Comparison of ENCODE assay signal across 8 mouse cellular contexts in genomic region chr7:121864858-121865585, GRCm38 (mm10). TPM values are rescaled to one million over a fixed set of nuclear protein-coding genes. Genes with fewer than 3 reads are reported as not detected.
A peak's percentile ranks its signal among the peaks of the same experiment; 100 is the strongest.
DNase-seq lines count a peak whose midpoint lies in the region; ATAC-seq lines count a peak whose summit lies in the region.
"Had no signal": no experiment of that assay in that cellular context is flagged by ENCODE, and none has a peak within 500 bp of the region (broad histone marks: within the 10 kb centered on the region; RNA-seq: fewer than 3 reads in every experiment).

Gene Scnn1b (plus strand): TSS chr7:121865038.

- no peak within 1 kb of the TSS for H3K27ac ChIP-seq in embryonic facial prominence, embryonic 15.5 days (replicated peaks)
- peak within 1 kb of the TSS; percentile 30; the same call in 1 of the 2 replicates for H3K27ac ChIP-seq in kidney, embryonic 16.5 days (ENCODE audit: low read length)
- no peak within 1 kb of the TSS for H3K27ac ChIP-seq in midbrain, embryonic 12.5 days (replicated peaks)

- no peaks in the 10 kb centered on the region for H3K9me3 ChIP-seq in embryonic facial prominence, embryonic 15.5 days (replicated peaks)
- no peaks in the 10 kb centered on the region for H3K9me3 ChIP-seq in kidney, embryonic 16.5 days (ENCODE audit: low read length)
- no peaks in the 10 kb centered on the region for H3K9me3 ChIP-seq in midbrain, embryonic 12.5 days

- peaks cover 26% of the 10 kb centered on the region for H3K27me3 ChIP-seq in embryonic facial prominence, embryonic 15.5 days
- H3K27me3 ChIP-seq in kidney, embryonic 16.5 days (ENCODE audit: insufficient read depth, low read length), result peaks cover 30% of the 10 kb centered on the region
- peaks cover 38% of the 10 kb centered on the region for H3K27me3 ChIP-seq in midbrain, embryonic 12.5 days

- peak within 1 kb of the TSS; percentile 54 for H3K4me2 ChIP-seq in embryonic facial prominence, embryonic 15.5 days (replicated peaks)
- peak within 1 kb of the TSS; percentile 61 for H3K4me2 ChIP-seq in kidney, embryonic 16.5 days (replicated peaks; ENCODE audit: low read depth, low read length)
- H3K4me2 ChIP-seq in midbrain, embryonic 12.5 days (replicated peaks), result peak within 1 kb of the TSS; percentile 59

- intact Hi-C loops in gastrocnemius, postnatal 36 days (cut with DNase I), result no loop called here

- ATAC-seq in embryonic facial prominence, embryonic 15.5 days (ENCODE audit: insufficient number of reproducible peaks, low FRiP score, low TSS enrichment, low read depth), result 0 out of 2 replicates have a peak, but pooled peaks have one; percentile 16
- ATAC-seq in kidney, embryonic 16.5 days (ENCODE audit: low FRiP score, low TSS enrichment), result peak; percentile 82
- ATAC-seq in midbrain, embryonic 12.5 days (ENCODE audit: low FRiP score, low read depth), result no peak

- peak within 1 kb of the TSS; percentile 30 for H3K4me3 ChIP-seq in embryonic facial prominence, embryonic 15.5 days (replicated peaks)
- H3K4me3 ChIP-seq in kidney, embryonic 16.5 days (ENCODE audit: low read length), result peak within 1 kb of the TSS; percentile 50
- peak within 1 kb of the TSS; percentile 33 for H3K4me3 ChIP-seq in midbrain, embryonic 12.5 days

- peaks cover 8% of the 10 kb centered on the region; the same call in 1 of the 2 replicates for H3K4me1 ChIP-seq in embryonic facial prominence, embryonic 15.5 days
- H3K4me1 ChIP-seq in kidney, embryonic 16.5 days (ENCODE audit: insufficient read depth, low read length), result peaks cover 11% of the 10 kb centered on the region; the same call in 1 of the 2 replicates
- H3K4me1 ChIP-seq in midbrain, embryonic 12.5 days, result peaks cover 10% of the 10 kb centered on the region

- no peaks in the 10 kb centered on the region for H3K36me3 ChIP-seq in embryonic facial prominence, embryonic 15.5 days
- H3K36me3 ChIP-seq in kidney, embryonic 16.5 days (ENCODE audit: insufficient read depth, low read length), result no peaks in the 10 kb centered on the region
- H3K36me3 ChIP-seq in midbrain, embryonic 12.5 days, result no peaks in the 10 kb centered on the region

- DNase-seq in embryo, embryonic 10 days (ENCODE audit: low spot score), result peak; percentile 55
- no peak for DNase-seq in gastrocnemius, postnatal 36 days
- no peak for DNase-seq in adrenal gland, postnatal 10 days
- DNase-seq in thymus, postnatal 0 days (ENCODE audit: low spot score), result no peak

- 1% methylated on average over 42 of the region's 42 CpGs for WGBS in embryonic facial prominence, embryonic 15.5 days
- WGBS in kidney, embryonic 16.5 days, result 3% methylated on average over 41 of the region's 42 CpGs
- 3% methylated on average over 38 of the region's 42 CpGs for WGBS in midbrain, embryonic 12.5 days

- H3K9ac ChIP-seq in embryonic facial prominence, embryonic 15.5 days, result no peak within 1 kb of the TSS
- H3K9ac ChIP-seq in kidney, embryonic 16.5 days (replicated peaks; ENCODE audit: low read length), result peak within 1 kb of the TSS; percentile 56
- no peak within 1 kb of the TSS; the same call in 1 of the 2 replicates for H3K9ac ChIP-seq in midbrain, embryonic 12.5 days (replicated peaks)

RNA-seq across cellular contexts. Expression of gene Scnn1b, which starts in this region (rescaled TPM):
- 1.1 and 1.3 TPM in 2 replicates for polyA plus RNA-seq in embryonic facial prominence, embryonic 15.5 days (2015; fragmentation: Nextera tagmentation; extraction: Ambion mirVana)
- 53.8 and 57.8 TPM in 2 replicates for polyA plus RNA-seq in kidney, embryonic 16.5 days (2015; fragmentation: Nextera tagmentation; extraction: Ambion mirVana)
- not detected in 2 replicates for polyA plus RNA-seq in midbrain, embryonic 12.5 days (2016; fragmentation: Nextera tagmentation; extraction: Ambion mirVana)
- not detected for total RNA-seq in gastrocnemius, postnatal 36 days (2021)
- under 1 TPM; 0.57 to 0.64 TPM for total RNA-seq in adrenal gland, postnatal 10 days (2021)
- 0.30 and 0.46 TPM in 2 replicates for polyA plus RNA-seq in thymus, postnatal 0 days (2015; fragmentation: Nextera tagmentation; extraction: Ambion mirVana)
- total RNA-seq: neutrophil, adult 5-6 weeks had no signal

Comparison
In these comparisons a context has a peak if more than half of its experiments do, and no peak if none do; other contexts are left out.
1. RNA of gene Scnn1b (polyA plus RNA-seq): 53.8 to 57.8 TPM in kidney, embryonic 16.5 days; 1.1 to 1.3 TPM in embryonic facial prominence, embryonic 15.5 days, 0.30 to 0.46 TPM in thymus, postnatal 0 days and not detected in midbrain, embryonic 12.5 days; every median in the first group is over 10 times any median in the second.
2. Peak in every context shown above with its lines, with median percentiles within 50 percentile points of each other: H3K4me2 ChIP-seq and H3K4me3 ChIP-seq.